Mouse (Mus musculus) retina, adult 2 months (tissue): ENCODE results near the gene Bbs5.
"Not testable (repeated sequence)": the region's sequence is repeated elsewhere in the genome, so short reads cannot be mapped to it uniquely, and the experiment has no call there.

Source experiments
- DNase-seq: peaks from one replicate; pipeline ENCODE4 v3.0.0-alpha.2; 2012; ENCODE audit warnings: low read depth, low spot score

Bbs5 gene

DNA sequence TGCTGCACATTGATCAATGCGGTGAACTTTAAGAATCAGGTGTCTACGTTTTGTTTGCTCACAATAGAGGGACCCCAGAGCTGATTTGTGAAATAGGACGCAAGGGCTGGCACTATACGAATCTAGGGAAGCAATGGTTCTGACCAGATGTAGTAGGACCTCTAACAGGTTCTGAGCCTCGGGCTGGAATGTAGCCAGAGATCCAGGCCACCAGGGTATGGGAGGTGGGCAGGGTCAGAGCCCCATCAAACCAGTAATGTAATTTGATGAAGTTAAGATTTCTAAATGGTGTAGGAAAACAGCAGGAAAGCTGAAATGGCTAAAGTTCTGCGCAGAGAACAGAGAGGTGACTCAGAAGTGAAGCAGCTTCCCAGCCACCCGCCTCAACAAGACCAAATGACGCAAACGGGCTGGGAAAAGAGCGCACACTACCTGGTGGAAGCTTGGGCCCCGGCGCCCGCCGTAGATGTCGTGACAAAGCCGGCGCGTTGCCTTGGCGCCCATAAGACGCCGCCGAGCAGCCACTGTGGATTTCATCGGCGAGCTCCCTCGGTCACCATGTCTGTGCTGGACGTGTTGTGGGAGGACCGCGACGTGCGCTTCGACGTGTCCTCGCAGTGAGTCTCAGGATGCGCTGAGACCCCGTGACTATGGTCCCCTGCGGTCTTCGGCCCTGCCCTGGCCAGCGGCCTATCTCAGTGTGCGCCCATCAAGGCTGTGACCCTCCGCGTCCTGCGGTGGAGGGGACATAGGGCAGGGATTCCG, at the start of gene Bbs5:
Gene Bbs5, plus strand, starts transcription at position 446 of the 765 bp plus-strand sequence.
- peak; percentile 81 for DNase-seq

DNA sequence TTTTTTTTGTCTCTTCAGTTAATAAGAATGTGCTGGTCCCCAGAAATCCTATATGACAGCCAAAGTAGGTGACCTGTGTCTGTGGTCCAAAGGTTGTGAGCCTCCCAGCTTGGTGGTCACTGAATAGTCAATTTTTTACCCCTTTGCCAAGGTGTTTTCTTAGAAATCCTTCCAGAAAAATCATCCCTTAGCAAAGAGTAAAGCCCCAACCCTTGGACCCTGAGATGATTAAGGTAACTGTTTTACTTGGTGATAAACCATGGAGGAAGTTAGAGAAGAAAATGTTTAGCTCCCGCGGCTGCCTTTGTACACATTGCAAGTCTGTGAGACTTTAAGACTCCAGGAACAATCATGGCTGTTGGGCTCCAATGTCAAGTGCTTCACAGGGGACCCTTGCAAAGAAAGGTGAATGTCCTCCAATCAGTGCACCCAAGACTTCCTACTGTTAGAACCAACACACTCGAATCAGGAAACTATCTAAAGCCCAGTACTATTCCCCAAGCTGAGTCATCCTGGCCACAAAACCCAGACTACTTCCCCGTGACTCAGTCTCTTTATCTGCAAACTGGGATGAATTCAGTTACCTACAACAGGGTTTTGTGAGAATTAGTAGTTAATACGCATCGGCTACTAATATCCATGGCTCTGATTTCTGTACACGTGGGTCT, 43.1 kb upstream of the Bbs5 start:
- DNase-seq, result no peak

DNA sequence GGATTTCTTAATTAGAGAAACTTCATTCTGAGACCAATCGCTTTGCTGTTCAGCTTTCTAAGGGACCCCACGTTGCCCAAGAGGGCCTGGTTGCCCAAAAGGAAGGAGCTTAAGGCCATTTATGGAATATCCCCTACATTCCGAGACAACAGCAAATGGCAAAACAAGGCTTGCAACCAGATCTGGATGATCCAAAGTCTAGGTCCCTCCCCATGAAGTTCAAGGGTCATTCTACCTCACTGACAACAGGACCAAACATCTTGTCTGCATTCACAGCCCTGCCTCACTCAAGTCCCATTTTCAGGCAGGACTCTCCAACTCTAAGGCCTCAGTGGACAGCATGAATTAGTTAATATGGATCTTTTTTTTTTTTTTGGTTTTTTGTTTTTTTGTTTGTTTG, 40.4 kb upstream of the Bbs5 start:
- DNase-seq, result no peak

DNA sequence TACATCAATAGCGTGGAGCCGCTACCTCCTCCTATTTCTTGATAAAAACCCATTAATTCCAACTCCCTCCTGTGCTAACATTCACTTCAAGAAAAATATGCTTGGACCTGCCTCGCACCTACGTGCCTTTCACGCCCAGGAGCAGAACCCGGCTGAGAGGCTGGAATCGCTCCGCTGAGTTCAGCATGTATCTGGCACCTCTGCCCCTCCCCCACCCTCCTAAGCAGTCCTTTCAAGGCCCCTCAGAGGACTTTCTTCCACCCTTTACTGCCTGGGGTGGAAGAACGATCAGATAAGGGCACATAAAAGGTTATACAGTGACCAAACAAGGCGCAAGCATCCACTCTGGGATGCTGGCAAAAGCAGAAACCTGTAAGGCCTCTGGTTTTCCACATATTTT, 34.7 kb upstream of the Bbs5 start:
- DNase-seq, result no peak

DNA sequence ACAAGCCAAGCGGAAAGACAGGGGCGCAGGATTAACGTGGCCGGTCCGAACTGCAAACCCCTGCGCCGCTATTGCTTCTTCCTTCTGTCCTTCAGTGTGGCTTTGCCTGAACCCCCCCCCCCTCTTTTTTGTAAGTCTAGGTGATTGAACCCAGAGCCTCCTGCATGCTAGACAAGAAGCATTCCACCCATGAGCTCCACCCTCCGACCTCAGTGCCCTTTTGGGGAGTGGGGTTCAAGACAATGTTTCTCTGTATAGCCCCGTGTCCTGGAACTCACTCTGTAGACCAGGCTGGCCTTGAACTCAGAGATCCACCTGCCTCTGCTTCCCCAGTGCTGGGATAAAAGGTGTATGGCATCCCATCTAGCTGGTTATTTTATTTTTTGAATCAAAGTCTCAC, 34.3 kb upstream of the Bbs5 start:
- DNase-seq, result no peak

DNA sequence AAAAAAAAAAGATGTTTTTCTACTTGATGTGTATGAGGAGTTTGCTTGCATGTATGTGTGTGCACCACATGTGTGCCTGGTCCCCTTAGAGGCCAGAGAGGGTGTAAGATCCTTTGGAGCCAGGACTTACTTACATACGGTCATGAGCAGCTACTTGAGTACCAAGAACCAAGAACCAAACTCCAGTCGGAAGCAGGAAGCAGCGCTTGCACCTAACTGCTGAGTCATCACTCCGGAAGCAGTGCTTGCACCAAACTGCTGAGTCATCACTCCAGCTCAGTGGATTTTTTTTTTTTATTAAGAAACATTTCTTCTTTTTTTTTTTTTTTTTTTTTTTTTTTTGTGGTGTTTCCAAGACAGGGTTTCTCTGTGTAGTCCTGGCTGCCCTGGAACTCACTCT, 33.7 kb upstream of the Bbs5 start:
- no peak for DNase-seq

DNA sequence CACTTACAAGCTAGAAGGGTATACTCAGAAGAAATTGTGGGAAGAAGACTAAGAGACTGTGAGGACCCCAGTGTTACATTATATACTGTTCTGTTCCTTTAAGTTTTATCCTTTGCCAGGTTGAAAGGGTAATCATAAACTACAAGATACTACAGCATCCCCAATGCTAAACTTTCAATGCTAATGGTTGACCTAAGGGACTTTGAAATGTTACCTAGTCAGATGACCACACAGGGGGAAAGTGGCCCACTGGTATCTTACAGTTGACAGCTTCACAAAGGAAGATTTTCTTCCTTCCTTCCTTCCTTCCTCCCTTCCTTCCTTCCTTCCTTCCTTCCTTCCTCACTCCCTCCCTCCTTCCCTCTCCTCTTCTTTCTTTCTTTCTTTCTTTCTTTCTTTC, 28.6 kb upstream of the Bbs5 start:
- no peak for DNase-seq

DNA sequence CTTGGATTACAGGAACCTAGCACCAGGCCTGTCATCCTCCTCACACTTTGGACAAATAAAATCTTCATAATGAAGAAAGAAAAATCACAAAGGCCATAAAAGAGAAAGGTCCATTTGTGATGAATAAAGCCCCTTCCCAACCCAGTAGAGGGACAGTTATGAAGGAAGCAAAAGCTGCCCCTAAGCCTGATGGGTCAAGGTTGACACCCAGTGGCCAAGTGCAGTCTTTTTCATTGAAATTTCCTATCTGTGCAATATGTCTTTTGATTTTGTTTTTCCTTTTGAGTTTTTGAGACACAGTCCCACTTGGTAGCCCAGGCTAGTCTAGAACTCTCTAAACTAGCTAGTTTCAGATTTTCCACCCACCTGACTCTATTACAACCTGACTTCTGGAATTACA, 27.7 kb upstream of the Bbs5 start:
- DNase-seq, result no peak

DNA sequence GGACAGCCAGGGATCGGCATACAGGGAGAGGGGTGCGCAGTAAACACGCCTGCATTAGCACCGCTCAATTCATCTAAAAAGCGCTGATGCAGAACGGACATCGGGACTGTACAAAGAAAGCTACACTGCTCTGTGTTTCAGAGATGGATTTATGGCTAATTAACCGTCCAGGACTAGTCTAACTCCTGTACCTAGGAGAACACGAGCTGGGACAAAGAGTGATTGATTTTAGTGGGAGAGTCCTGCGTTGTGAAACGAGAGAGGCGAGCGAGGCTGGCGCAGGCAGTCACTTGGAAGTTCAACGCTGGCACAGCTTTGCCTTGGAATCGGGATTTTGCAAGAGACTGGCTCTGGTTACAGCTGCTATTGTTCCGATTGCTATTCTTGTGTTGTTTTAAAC, 17.8 kb upstream of the Bbs5 start:
- no peak for DNase-seq

DNA sequence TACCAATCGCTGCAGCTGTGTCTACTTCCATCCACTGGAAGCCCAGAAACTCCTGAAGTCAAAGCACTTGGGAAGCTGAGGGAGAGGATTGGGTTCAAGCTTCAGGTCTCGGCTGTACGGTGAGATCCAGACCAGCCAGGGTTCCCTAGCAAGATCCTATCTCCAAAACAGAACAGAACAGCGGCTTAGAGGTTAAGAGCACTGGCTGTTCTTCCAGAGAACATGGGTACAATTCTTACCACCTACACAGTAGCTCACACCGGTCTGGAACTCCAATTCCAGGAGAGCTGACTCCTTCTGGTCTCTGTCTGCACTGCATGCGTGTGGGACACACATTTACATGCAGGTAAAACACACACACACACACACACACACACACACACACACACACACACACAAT, 17.1 kb upstream of the Bbs5 start:
- no peak for DNase-seq

DNA sequence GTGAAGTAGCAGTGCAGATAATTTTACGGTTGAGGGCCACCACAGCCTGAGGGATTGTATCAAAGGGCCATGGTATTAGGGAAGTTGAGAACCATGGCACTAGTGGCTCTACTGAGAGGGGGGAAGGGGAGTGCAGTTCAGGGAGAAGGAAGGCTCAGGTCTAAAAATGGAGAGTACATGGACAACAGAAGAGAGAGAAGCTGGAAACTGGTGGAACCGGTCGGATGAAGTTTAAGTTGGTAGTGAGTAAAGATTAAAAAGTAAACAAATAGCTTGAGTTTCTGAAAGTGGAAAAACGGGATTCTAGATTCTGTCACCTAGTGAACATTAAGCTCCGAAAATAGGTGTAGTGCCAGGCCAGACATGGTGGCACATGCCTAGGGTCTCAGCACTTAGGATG, 16.2 kb upstream of the Bbs5 start:
- DNase-seq, result no peak

DNA sequence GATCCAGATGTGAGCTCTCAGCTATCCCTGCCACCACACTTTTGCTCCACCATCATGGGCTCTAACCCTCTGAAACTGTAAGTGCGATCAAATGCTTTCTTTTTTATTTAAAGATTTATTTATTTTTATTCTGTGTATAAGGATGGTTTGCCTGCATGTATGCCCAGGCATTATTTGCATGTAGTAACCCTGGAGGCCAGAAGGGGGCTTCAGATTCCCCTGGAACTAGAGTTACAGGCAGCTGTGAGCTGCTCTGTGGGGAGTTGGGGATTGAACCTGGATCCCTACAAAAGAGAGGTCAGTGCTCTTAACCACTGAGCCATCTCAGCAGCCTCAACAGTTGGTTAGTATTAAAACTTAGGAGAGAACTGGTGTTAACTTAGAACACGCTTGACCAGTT, 15.5 kb upstream of the Bbs5 start:
- DNase-seq, result no peak

DNA sequence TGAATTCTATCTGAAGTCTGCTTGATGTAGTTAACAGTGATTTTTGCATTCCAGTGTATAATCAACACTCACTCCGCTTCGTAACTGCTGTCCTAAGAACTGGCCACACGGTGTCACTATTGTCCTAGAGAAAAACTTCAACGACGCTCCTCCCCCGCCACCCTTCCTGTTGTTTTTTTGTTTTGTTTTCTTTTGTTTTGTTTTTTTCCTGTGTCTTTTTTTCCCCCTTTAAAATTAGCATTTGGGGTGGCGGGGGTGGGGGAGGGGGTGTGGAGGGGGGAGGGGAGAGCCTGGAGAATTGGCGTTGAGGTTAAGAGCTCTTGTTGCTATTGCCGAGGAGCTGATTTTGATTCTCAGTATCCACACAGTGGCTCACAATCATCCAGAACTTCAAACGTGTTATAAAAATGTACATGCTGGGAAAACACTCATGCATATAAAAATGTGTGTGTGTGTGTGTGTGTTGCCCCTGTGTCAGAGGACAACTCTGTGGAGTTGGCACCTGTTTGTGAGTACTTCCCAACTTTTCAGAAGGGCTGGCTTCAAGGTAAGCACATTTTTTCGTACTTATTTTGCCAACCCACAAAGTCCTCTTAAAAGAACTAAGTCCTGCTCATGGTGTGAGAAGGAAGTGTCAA, 11.8 kb upstream of the Bbs5 start:
- DNase-seq, result peak; percentile 62

DNA sequence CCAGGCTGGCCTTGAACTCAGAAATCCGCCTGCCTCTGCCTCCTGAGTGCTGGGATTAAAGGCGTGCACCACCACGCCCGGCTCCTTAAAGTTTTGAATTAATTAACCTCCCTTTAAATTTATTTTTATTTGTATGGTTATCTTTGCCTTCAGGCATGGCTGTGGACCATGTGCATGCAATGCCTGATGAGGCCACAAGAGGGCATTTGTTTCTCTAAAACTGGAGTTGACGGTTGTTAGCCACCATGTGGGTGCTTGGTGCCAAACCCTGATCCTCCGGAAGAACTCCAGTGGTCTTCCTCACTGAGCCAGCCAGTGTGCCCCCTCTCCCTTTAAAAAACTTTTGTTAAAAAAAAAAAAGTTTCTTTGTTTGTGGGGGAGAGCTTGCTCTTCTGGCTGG, 11.2 kb upstream of the Bbs5 start:
- DNase-seq, result no peak

DNA sequence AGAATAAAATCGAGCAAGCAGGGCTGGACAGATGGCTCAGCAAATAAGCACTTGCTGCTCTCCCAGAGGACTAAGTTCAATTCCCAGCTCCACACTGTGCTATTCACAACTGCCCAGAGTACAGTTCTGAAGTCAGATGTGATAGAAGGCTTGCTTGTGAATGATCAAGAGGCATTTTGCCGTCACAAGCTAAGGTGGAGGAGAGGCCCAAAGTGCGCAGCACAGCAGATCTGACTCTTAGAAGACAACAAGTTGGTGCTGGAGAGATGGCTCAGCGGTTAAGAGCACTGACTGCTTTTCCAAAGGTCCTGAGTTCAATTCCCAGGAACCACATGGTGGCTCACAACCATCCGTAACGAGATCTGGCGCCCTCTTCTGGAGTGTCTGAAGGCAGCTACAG, 9.0 kb upstream of the Bbs5 start:
- DNase-seq, result not testable (repeated sequence)

DNA sequence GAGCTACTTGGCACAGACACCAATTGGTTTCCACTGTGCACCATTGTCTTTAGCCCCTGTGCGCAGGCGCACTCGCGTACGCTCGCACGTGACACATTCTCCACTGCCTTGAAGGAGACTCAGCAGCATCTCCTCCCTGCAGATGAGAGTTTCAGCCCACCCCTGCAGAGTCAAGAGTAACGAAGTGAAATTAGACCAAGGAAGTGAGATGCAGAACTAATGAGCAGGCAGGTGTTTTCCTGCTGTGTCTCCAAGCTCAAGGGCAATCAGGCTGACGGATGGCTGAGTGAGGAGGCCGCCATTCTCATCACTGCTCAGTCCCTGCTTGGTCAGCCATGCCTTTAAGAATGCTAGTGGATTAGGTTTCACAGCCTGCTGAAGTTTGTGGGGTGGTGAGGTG, 6.9 kb upstream of the Bbs5 start:
- no peak for DNase-seq

DNA sequence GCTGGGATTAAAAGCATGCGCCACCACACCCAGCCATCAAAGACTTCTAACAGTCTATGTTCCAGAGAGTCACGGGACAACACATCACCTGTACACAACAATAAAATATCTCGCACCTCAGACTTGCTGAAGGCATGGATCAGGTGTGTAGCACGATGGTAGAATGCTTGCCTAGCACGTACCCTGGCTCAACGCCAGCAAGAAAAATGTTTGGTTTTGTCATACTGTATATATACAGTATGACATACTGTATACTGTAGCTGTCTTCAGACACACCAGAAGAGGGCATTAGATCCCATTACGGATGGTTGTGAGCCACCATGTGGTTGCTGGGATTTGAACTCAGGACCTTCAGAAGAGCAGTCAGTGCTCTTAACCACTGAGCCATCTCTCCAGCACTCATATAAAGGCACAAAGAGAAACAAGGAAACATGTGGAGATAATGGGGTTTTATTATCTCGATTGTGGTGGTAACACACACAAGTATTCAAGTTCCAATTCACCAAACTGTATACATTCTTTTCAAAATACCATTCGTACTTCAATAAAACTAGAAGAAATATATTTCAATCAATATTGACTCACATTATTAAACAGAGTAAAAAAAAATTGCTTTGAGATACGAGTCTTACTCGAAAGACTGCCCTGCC, 1.9 kb upstream of the Bbs5 start:
- no peak for DNase-seq

DNA sequence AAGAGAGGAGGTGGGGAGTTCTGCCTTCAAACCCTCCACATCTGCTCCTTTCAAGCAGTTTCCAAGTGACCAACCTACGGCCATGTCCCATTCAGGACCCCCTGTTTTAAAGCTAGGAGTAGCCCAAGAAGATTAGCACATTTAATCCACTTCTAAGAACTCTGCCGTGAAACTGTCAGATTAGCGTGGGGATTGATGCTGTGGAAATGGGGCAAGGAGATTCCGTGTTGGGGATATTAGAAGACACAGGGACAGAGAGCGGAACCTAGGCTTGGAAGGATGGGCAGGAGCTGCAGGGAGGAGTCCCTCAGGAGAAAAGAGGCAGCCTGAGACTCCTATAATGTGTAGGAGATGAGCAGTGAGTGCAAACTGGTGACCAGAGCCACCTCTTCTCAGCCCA, 2.7 kb downstream of the Bbs5 start:
- DNase-seq, result peak; percentile 75

DNA sequence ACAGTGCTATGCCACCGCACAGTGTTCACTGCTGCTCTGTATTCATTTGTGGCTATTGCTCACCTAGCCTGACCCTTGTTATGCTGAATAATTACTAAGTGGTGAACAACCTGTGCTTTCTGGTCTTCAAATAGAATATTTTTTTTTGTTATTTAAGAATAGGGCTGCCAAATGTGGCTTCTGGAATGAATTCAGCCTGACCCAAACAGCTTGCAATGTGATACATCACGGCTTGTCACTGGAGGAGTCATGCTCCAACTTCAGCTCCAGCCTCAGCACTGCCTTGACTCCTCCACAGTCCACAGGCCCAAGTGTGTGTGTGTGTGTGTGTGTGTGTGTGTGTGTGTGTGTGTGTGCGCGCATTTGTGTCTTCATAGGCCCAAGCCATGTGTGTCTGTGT, 12.4 kb downstream of the Bbs5 start:
- no peak for DNase-seq

DNA sequence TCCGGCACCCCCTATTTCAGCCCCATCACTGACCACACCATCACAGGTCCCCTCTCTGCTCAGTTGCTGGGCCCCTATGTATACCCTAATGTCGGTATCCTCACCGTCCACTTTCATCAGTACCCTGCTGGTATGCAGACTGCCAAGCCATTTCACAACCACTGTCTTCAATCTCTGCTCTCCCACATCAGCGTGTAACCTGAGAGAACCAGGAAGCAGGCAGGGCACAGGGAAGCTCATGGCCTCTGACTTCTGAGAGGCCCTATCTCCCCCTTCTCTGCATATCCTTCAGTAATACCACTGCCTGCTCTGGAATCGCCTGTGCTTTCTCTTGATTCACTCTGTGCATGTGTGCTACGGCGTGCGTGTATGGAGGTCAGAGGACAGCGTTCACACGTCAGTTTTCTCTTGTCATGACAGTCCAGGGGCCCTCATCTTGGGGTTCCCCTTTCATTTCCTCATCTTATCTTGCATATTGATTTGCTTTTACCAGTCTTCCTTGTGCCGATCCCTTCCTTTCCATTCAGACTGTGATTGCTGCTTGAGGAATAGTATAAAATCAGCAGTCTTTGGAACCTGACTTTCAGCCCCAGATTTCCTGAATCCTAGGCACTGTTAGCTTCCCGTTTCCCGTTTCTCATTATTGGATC, 17.0 kb downstream of the Bbs5 start:
- no peak for DNase-seq

DNA sequence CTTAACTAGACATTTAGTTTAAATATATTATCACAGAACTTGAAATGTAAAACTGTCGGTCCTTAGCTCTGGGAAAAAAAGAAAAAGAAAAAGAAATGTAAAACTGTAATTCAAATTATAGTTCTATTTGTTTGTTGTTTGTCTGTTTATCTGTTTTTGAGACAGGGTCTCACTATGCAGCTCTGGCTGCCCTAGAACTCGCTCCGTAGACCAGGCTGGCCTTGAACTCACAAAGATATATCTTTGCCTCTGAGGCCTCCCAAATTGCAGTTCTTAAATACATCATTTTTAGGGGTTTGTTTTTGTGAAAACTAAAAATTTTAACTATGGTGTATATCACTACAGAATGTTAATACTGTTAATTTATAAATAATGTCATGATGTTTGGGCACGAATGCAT, 20.7 kb downstream of the Bbs5 start:
- no peak for DNase-seq

DNA sequence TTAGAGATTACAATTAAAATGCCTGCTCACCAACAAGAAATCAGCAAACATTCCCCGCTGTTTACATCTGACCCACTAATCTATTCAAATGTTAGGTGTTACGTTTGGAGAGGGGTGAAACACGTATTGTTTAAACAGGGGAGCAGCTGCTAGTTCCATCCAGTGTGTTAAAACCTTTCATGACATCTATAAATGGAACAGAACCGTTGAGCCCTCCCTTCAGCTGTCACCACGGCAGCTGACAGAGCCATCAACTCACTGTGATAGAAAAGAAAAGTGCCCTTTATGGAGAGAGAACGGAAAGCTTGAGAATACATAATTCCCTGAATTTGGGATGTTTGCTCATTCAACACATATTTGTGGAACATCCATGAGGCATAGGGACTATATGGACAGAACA, 21.4 kb downstream of the Bbs5 start:
- DNase-seq, result no peak
